Mouse (Mus musculus) lung, postnatal 0 days (tissue): ENCODE measurements at regions not wholly inside any gene's neighbourhood (a gene's known extent, or its start where the extent isn't known, plus 50 kb on each side); places are given as distances from the start of the nearest gene placed in this dataset.

Source experiments
- ATAC-seq: fragments of 200-750 bp; cut with Nextera tagmentation; 2 replicates; pipeline ENCODE4 v1.8.0; 2017; ENCODE audit warnings: moderate library complexity
- DNase-seq: peaks from one replicate; pipeline ENCODE4 v3.0.0-alpha.2; 2016; ENCODE audit warnings: low spot score
- H3K27ac ChIP-seq: fragments of 300-500 bp; sonication (generic); 2 replicates; pipeline ENCODE4 v1.5.1; 2014; ENCODE audit warnings: antibody characterized with exemption, mild to moderate bottlenecking, low read length, mixed read lengths
- H3K27me3 ChIP-seq: fragments of 300-500 bp; sonication (generic); replicated peaks from 2 replicates; pipeline ENCODE4 v1.6.1; 2014; ENCODE audit warnings: low read length, mixed read lengths; ENCODE audit not compliant: insufficient read depth
- H3K36me3 ChIP-seq: fragments of 300-500 bp; sonication (generic); 2 replicates; pipeline ENCODE4 v1.6.1; 2014; ENCODE audit warnings: low read length, mixed read lengths; ENCODE audit not compliant: insufficient read depth
- H3K4me1 ChIP-seq: fragments of 300-500 bp; sonication (generic); 2 replicates; pipeline ENCODE4 v1.6.1; 2014; ENCODE audit warnings: antibody characterized with exemption, low read depth, low read length, mixed read lengths; ENCODE audit not compliant: insufficient read depth
- H3K4me2 ChIP-seq: fragments of 300-500 bp; sonication (generic); replicated peaks from 2 replicates; pipeline ENCODE4 v1.6.1; 2014; ENCODE audit warnings: low read depth, mild to moderate bottlenecking, low read length, moderate library complexity, mixed read lengths
- H3K4me3 ChIP-seq: fragments of 300-500 bp; sonication (generic); 2 replicates; pipeline ENCODE4 v1.5.1; 2014; ENCODE audit warnings: low read depth, low read length
- H3K9ac ChIP-seq: fragments of 300-500 bp; sonication (generic); replicated peaks from 2 replicates; pipeline ENCODE4 v1.6.1; 2014; ENCODE audit warnings: low read depth, mild to moderate bottlenecking
- H3K9me3 ChIP-seq: fragments of 300-500 bp; sonication (generic); 2 replicates; pipeline ENCODE4 v1.6.1; 2016; ENCODE audit warnings: low read length, mixed read lengths
- CTCF ChIP-seq: IDR thresholded peaks from 2 replicates; pipeline ENCODE4 v1.5.1; 2016; ENCODE audit warnings: antibody characterized with exemption, mild to moderate bottlenecking
- EP300 ChIP-seq: IDR thresholded peaks from 2 replicates; pipeline ENCODE4 v1.6.1; 2016; ENCODE audit warnings: antibody characterized with exemption, mild to moderate bottlenecking, control low read depth
- WGBS: fragments of 180-500 bp; shearing (Covaris S2); extraction: QIAGEN DNeasy Blood & Tissue Kit; methylation state at CpG from one replicate; pipeline ENCODE4 v1.1.7; 2014; 5-methylcytosine and 5-hydroxymethylcytosine counted together

DNA sequence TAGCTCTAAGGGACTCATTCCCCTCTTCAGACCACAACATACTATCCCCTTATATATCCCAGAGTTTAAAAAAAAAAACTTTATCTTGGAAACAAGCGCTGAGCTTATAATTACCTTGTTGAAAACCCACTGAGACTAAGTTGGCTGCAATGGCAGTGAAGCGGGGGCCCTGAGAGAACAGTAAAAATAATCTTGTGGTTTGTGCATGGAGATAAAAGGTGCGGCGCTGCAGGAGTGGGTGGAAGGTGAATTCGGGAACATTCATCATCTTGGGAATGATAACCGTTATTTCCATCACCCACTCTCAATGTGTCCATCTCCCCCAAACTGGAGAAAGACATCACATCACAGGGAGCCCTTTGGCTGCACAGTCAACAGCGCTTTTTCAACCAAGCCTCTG lies 327.9 kb downstream of the Insig2 start:
- Histone ChIP-seq H3K4me2 (no peak overlapping the region), H3K4me3 (no peak overlapping the region), H3K27ac (no peak overlapping the region), H3K27me3 (no peaks in the 10 kb centered on the region), H3K36me3 (no peaks in the 10 kb centered on the region), H3K9me3 (no peaks in the 10 kb centered on the region), H3K4me1 (no peaks in the 10 kb centered on the region), H3K9ac (no peak overlapping the region)
- WGBS: 85% methylated on average over 7 of the region's 7 CpGs
- DNase-seq (no peak), ATAC-seq (no peak)
- TF ChIP-seq CTCF (no peak), EP300 (no peak)

DNA sequence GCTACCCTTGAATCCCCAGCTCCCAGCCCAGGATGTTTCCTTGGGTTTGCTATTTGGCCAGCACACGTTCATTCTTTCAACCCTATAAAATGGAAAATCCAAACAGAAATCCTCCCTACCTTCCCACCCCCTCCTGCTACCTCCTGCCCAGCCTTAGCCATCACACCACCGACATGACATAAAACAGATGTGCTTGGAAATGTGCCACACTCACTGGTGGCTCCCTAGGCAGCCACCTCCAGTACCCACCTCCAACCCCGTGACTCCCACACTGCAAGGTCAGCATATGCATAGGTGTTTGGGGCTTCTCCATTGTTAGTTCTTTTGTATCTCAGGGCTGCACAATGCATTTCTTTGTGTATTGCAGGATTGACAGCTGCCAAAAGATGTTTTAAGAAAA lies 327.2 kb downstream of the Insig2 start:
- H3K36me3 ChIP-seq: no peaks in the 10 kb centered on the region
- DNase-seq (no peak), ATAC-seq (no peak)
- no peak overlapping the region for H3K4me3 ChIP-seq
- no peak overlapping the region for H3K9ac ChIP-seq
- H3K4me2 ChIP-seq: no peak overlapping the region
- no peaks in the 10 kb centered on the region for H3K4me1 ChIP-seq
- H3K27me3 ChIP-seq: no peaks in the 10 kb centered on the region
- TF ChIP-seq CTCF (no peak), EP300 (no peak)
- 47% methylated on average over 3 of the region's 3 CpGs for WGBS
- H3K9me3 ChIP-seq: no peaks in the 10 kb centered on the region
- H3K27ac ChIP-seq: no peak overlapping the region

DNA sequence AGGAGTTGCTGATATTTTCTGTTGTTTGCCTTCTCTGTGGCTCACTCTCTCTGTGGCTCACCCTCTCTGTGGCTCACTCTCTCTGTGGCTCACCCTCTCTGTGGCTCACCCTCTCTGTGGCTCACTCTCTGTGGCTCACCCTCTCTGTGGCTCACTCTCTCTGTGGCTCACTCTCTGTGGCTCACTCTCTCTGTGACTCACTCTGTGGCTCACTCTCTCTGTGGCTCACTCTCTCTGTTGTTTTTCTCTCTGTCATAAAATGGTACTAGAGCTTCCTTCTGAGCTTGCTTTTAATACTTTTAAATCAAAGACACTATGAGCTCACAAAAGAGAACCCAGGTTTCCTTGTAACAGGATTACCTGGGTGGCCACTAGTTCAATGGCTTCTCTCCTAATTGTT lies 320.3 kb downstream of the Insig2 start:
- Histone ChIP-seq H3K4me3 (no peak overlapping the region), H3K9ac (no peak overlapping the region), H3K36me3 (no peaks in the 10 kb centered on the region), H3K4me2 (no peak overlapping the region), H3K4me1 (no peaks in the 10 kb centered on the region), H3K27me3 (no peaks in the 10 kb centered on the region), H3K27ac (no peak overlapping the region), H3K9me3 (no peaks in the 10 kb centered on the region)
- DNase-seq (no peak), ATAC-seq (no peak)
- no peak for TF ChIP-seq CTCF
- no peak for TF ChIP-seq EP300

DNA sequence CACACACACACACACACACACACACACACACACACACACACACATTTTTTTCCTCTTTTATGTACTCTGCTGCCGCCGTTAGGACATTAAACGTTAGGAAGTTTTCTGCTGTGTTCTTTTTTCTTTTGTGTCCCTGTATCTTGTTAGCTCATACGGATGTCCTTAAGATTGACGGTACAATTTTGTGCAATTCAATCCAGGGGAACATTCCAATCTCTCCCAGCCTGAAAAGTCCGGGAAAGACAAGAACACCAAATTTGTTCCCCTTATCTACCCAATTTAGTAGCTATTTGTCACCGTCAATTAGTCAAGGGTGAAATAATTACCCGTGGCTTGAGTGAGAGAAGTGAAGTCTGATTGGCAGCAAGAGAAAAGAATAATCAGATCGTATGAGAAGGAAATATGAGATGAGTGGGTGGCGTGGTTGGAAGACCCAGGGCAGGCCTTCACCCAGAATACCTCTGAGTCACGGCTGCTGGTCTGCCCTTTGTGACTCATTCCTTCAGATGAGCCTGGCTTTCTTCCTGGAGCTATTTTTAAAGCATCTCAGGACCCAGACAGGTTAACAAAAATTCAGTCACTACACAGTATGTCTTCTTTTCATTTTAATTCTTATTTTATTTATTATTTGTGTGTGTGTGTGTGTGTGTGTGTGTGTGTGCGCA lies 318.4 kb downstream of the Insig2 start:
- peak; percentile 38; the same call in 1 of the 2 replicates for ATAC-seq
- 33% methylated on average over 12 of the region's 12 CpGs for WGBS
- peak; percentile 67 for TF ChIP-seq EP300
- TF ChIP-seq CTCF: no peak
- no peak overlapping the region for H3K27ac ChIP-seq
- no peaks in the 10 kb centered on the region for H3K9me3 ChIP-seq
- DNase-seq: peak; percentile 65
- no peaks in the 10 kb centered on the region for H3K36me3 ChIP-seq
- no peaks in the 10 kb centered on the region for H3K27me3 ChIP-seq
- H3K4me2 ChIP-seq: no peak overlapping the region
- H3K9ac ChIP-seq: no peak overlapping the region
- H3K4me1 ChIP-seq: no peaks in the 10 kb centered on the region
- H3K4me3 ChIP-seq: no peak overlapping the region

DNA sequence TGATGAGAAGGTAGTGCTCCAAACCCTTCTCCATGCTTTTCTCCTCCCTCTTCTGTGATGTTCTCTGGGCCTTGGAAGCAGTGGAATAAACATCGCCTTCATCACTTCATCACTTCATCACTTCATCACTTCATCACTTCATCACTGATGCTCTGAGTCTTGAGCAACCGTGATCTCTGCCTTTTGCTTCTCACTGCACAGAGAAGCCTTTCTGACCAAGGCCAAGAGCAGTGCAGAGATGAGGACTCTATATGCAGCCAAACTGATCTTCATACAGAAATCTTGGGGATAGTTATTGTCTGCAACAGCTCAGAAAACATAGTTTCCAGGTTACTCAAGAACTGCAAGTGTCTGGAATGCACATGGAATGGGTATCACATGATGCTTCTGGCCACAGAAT lies 303.0 kb downstream of the Insig2 start:
- Histone ChIP-seq H3K36me3 (no peaks in the 10 kb centered on the region), H3K9ac (no peak overlapping the region), H3K4me1 (no peaks in the 10 kb centered on the region), H3K4me3 (no peak overlapping the region), H3K27me3 (no peaks in the 10 kb centered on the region), H3K9me3 (no peaks in the 10 kb centered on the region), H3K4me2 (no peak overlapping the region), H3K27ac (no peak overlapping the region)
- WGBS: 63% methylated on average over 2 of the region's 2 CpGs
- DNase-seq: peak; percentile 47
- peak; percentile 84 for ATAC-seq
- TF ChIP-seq EP300: 0 out of 2 replicates have a peak, but pooled peaks have one; percentile 38
- TF ChIP-seq CTCF: no peak

DNA sequence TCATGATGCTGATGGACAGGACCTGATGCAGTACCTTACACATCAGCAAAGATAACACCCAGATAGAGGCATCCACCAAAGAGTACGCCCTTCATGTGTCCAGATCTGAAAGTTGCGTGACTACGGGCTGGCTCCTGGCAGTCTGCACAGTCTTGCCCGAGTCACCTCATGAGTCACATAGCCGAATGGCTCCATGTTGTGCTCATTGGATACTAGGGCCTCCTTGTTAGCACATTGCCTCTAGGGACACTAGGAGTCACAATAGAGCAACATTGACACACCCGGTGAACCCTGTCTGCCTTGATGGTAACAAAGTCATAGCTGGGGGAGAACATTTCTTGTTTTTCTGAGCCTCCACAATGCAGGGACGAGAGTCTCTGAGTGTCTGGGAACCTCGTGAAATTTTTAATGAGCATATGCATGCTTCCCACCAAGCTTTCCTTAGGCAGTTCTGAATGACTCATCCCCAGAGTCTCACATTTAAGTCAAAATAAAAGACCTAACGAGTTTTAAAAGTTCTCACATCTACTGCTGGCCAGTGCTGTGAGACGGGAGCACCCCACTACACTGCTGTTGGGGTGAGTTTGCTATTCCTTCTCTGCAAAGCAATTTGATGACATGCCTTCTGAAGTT lies 297.5 kb downstream of the Insig2 start:
- H3K9me3 ChIP-seq: no peaks in the 10 kb centered on the region

More for the DNA sequence above, 297.5 kb downstream of the Insig2 start:
- no peak for ATAC-seq
- TF ChIP-seq EP300: no peak
- Histone ChIP-seq H3K4me2 (no peak overlapping the region), H3K27ac (no peak overlapping the region), H3K4me1 (no peaks in the 10 kb centered on the region), H3K9ac (no peak overlapping the region), H3K4me3 (no peak overlapping the region), H3K36me3 (no peaks in the 10 kb centered on the region), H3K27me3 (no peaks in the 10 kb centered on the region)
- WGBS: 84% methylated on average over 10 of the region's 10 CpGs
- no peak for DNase-seq
